Mouse (Mus musculus) ES-CJ7 (cell line): ENCODE measurements around the gene Pld1.
"Not testable (repeated sequence)": the region's sequence is repeated elsewhere in the genome, so short reads cannot be mapped to it uniquely, and the experiment has no call there.

Experiments used
- DNase-seq: peaks from one replicate; pipeline ENCODE4 v3.0.0; 2011; ENCODE audit warnings: low read depth, low spot score

Pld1 gene

DNA sequence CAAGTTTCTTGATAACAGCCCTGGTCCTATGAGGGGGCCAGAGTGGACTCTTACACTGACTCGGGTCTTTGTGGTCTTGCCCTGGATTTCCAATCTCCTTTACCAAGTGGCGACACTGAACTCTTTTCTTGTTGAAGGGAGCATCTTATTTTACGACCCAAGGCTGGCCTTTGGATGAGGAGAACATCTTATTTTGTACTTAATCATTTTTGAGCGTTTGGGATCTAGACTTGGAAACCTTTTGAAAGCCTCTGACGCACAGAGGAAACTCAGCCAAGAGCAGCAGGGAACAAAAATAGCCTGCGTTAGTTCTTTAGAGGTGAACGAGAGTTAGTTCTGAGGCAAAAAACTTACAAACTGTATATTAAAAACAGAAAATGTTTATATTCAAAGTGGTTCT is 4.5 kb downstream of the Pld1 start:
- DNase-seq, result no peak

DNA sequence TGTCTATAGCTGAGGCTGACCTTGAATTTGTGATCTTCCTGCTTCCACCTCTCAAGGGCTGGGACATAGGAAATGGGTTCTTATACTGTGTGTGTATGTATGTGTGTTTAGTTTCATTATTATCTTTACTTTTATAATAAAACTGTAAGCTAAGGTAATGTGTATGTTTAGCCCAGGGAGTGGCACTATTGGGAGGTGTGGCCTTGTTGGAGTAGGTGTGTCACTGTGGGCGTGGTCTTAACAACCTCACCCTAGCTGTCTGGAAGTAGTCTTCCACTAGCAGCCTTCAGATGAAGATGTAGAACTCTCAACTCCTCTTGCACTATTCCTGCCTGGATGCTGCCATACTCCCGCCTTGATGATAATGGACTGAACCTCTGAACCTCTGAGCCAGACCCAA is 6.9 kb downstream of the Pld1 start:
- DNase-seq, result not testable (repeated sequence)

DNA sequence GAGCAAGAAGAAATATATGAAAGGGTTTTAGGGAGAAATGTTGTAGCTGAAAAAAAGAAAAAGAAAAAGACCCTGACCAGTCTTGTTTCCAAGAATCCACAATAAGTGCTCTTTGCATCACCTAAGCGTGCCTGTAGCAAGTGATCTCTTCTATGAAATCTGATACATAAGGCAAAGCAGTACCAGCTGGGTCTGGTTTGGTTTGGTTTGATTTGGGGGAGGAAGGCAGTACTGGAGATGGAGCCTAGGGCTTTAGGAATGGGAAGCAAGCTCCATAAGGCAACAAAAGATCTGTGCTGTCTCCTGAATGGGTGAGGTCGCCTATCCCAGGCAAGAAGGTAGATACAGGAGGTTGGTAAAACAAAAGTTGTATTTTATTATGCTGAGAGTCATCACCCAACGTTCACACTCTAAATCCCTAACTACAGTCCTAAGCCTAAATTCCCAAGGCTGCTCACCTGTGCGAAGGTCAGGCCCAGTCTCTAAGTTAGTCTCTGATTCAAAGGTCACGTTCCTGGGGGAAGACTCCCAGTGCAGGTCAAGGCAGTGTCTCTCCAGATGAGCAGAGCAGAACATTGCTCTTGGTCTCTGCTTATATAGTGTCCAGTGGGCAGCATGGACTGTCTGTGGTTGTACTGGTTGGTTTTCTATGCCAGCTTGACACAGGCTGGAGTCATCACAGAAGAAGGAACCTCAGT is 10.8 kb downstream of the Pld1 start:
- DNase-seq, result no peak

DNA sequence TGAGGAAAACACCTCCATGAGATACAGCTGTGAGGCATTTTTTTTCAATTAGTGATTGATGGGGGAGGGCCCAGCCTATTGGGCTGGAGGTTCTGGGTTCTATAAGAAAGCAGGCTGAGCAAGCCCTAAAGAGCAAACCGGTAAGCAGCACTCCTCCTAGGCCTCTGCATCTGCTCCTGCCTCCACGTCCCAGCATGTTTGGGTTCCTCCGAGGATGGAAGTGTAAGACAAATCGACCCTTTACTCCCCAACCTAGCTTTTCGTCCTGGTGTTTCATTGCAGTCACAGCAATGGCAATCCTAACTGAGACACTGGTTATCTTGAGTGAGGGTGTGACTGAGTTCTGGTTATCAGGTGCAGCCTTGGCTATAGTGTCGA is 11.4 kb downstream of the Pld1 start:
- DNase-seq, result no peak

DNA sequence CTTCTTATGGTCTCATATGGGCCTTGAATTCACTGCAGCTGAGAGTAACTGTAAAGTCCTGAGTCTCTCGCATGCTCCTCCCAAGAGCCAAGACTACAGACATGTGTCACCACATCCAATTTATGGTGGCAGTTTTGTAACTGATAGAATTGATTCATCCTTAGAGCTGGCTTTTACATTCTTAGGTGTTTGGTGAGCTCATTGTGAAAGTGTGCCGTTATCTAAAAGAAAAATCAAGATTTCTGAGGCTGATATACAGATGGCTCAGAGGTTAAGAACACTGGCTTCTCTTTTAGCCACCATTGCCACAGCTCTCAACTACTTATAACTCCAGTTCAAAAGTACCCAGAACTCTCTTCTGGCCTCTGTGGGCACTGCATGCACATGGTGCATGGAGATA is 12.2 kb downstream of the Pld1 start:
- no peak for DNase-seq

DNA sequence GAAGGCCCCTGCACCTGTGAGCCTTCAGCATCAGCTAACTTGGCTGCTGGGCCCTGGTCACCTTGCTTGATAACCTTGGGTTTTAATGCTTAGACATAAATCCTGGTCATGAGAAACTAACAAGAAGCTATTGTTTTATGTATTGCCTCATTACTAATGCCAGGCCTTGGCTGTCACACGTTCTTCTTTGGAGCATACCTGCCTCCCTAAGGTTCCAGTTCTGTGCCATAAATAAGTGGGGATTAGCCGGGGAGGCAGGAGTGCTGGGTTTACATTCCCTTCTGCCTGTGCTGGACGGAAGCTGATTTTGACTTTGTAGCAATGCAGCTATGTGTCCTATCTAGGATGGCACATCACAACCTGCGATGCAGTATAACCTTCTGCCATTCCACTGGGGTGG is 13.2 kb downstream of the Pld1 start:
- DNase-seq, result no peak

DNA sequence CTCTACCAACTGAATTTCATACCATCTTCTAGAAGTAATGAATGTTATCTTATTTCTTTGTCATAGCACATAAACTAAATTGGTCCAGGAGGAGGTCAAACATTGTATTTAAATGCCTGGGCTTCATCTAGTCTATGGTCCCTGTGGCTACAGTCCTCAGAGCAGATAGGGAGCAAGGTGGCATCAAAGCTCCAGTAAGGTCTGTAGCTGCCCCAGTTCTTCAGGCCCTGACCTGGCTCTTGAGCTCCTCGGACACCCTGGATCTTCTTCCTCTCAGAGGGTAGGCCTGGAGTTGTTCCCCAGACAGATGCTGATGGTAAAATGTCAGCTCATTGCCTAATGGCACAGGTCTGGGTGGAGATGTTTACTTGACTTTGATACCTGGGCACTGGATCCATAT is 17.5 kb downstream of the Pld1 start:
- DNase-seq, result no peak

DNA sequence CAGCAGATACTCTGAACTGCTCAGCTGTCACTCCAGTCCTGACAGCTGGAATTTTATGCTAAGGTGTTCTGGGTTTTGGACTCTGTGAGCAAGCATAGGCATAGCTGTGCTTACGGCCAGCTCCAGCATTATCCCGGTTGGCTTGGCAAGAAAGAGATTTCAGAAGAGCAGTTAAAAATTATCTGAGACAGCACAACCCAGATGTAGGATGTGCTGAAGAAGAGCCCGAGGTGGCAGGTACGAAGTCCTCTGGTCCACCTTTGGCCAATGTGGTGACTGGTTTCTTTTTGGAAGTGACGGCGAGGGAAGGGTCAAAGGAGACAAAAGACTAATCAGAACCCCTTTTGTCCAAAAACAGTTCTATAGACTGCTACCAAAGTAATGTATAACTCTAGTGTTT is 20.7 kb downstream of the Pld1 start:
- DNase-seq, result no peak

DNA sequence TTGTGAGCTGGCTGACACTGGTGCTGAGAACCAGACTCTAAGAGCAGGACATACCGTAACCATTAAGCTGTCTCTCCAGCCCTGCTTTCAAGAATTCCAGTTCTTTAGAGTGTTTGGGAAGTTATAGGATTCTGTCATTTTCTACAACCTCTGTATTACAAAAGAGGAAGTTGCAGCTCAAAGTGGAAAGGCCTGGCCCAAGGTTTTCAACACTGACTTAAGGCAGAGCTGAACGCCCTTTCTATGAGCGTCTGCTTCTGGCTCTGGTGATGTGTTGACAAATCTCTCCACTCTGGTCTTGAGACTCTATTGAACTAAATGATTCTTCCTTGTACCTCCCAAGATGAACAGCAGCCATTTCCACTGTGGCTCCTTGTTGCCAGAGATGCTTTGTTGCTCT is 22.7 kb downstream of the Pld1 start:
- DNase-seq, result no peak

DNA sequence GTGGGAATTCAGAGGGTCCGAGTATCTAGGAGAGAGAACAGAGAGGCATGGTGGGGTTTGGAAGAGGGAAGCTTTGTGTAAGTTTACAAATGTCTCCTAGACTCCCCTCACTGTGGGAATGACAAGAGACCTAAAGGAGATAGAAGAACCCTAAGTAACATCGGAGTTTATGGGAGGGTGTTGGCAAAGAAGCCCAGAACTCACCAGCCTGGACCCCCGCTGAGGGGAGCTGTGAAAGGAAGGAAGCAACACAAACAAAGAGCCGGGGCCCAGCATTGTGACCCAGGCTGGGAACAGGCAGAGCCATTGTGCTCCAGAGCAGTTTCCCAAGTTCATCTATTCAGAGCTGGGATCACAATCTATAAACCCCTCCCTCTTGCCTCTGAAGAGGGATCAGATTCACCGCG is 25.3 kb downstream of the Pld1 start:
- DNase-seq, result peak; percentile 44

DNA sequence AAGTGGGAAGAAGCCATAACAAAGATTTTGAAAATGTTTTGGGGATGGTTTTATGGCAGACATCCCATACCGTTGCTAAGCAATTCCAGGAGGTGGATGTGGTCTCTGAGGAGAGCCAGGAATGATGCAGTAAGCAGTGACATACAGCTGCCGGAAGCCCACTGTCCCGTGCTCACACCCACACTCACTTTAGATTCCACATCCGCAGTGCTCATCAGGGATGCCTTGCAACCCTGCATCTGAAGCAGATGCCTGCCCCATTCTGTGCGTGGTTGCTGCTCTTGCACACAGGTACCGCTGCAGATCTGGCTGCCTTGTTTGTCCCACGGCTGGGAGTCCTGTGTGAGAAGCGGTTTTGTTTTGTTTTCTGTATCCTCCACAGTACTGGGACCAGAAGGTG is 30.2 kb downstream of the Pld1 start:
- DNase-seq, result no peak

DNA sequence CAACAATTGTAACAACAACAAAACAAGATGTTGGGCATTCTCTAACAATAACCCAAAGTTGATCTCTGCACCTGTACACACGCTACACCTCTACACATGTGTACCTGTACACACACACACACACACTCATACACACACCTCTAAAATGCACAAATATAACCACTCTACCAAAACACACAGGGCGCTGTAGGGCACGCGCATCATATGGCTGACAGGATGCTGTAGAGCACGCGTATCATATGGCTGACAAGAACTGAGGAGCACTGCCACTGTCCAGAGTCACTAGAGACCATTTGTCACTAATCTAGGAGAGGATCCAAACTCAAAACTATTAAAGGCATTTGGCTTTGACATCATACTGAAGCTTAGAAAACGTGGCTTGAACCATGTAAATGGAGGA is 35.4 kb downstream of the Pld1 start:
- no peak for DNase-seq

DNA sequence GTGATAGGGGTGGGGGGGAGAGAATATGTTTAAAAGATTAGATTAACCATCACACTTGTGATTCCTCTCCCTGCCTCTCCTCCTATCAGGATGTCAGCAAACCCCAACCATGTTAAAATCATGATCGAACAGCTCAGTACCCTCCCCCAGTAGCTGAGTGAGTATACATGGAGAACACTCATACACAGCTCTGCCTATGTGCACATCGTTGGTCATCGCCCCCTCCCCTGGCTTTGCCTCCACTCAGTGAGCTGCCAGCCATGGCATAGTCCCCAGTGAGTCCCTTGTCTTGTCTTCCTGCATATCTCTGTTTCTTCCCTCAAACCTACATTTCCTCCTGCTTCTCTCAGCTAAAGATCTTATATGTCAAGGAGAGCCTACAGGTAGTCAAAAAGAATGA is 36.5 kb downstream of the Pld1 start:
- DNase-seq, result no peak

DNA sequence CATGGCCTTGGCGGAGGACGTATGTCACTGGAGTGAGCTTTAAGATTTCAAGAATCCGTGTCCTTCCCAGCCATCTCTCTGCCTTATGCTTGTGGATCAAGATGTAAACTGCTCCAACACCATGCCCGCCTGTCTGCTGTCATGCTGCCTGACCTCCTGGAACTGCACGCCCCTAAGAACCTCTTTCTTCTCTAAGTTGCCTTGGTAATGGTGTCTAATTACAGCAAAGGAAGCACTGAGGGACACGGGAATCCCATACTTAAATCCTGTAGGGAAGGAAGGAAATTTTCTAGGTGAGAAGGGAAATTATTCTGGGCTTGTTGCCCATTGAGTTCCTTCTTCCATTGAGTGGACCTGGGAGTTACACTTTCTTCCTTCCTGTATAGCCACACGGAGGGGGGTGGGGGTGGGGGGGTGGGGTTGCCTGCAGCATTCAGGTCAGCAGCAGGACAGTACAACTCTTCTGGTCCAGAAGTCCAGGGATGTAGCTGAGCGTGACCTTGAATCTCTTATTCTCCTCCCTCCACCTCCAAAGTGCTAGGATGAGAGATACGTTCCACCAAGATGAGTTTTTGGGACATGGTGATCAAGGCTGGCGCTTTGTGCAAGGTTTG is 38.5 kb downstream of the Pld1 start:
- no peak for DNase-seq

DNA sequence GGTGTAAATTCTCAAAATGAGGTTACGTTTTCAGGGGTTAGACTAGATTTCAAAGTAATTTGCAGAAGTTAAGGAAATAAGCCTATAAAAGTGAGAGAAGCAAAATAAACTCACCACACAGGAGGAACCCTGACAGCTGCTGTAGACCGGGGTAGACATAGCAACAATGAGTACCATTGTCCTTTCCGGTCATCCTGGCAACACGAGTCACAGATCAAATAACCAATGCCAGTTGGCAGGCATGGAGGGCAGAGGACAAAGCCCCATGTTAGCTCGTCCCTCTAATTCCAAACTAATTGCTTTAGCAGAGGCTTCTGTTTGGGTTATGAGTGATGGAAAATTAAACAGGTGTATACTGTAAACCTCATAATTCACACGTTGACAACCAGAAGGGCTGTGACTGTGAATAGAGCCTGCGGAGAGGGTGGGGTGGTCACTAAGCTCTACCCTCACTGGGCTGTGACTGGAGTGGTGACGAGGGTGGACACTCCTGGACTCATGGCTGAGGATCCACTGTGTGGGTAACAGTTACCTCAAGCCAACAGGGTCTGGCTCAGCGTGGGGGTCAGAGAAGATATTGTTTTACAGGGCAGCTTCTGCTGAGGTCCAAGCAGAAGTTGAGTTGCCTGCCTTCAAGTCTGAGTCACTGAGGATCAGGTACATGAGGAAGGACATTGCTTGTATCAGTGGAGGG is 39.7 kb downstream of the Pld1 start:
- no peak for DNase-seq

DNA sequence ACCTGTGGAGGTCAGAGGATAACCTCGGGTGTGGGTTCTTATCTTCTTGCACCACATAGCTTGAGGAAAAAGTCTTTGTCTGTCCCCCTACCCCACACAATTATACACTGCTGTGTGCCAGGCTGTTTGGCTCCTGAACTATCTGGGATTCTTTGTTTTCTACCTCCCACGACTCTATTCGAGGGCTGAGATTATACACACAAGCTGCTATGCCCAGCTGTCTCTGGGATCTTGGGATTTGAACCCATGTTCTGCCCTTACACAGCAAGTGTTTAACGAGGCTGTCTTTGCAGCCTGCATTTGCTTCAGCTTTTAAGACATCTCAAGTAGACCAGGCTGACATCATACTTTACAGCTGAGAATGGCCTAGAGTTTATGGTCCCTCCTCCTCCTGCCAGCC is 43.1 kb downstream of the Pld1 start:
- DNase-seq, result no peak

DNA sequence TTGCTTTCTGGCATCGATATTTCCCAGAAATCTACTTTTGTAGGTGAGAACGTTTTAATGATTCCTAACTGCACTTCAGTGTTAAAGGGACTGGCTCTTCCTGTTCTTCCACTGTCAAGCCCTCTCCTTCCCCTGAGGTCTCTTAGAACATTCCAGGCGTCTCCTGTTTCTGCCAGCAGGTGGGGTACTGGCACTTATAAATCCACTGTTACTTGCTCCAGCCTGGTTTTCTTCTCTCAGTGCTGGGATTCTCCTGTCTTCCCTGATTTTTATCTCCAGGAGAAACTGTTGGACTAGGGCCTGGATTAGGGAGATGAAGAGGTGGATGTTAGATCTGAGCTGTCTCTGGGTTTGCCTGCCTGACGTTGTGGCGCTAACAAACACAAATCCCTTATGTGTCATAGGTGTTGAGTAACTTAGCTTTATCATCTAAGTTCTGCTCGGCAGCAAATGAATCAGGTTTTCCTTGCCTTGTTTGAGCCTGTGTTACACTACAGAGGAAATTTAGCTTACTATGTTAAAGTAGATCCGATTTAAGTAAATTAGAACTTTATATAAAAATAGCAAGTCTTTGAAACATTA is 44.0 kb downstream of the Pld1 start:
- DNase-seq, result peak; percentile 72

DNA sequence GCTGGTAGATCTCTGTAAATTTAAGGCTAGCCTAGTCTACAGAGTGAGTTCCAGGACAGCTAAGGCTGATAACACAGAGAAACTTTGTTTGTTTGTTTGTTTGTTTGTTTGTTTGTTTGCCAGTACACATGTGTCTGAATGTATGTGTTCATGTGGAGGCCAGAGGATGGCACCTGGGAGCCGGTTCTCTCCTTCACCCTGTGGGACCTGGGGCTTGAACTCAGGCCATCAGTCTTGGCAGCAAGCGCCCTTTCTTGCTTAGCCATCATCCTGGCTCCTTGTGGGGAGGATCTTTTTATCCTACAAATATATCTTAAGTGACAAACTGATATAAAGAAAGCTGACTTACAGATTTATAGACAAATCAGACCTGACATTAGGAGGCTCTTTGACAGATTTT is 44.8 kb downstream of the Pld1 start:
- no peak for DNase-seq

DNA sequence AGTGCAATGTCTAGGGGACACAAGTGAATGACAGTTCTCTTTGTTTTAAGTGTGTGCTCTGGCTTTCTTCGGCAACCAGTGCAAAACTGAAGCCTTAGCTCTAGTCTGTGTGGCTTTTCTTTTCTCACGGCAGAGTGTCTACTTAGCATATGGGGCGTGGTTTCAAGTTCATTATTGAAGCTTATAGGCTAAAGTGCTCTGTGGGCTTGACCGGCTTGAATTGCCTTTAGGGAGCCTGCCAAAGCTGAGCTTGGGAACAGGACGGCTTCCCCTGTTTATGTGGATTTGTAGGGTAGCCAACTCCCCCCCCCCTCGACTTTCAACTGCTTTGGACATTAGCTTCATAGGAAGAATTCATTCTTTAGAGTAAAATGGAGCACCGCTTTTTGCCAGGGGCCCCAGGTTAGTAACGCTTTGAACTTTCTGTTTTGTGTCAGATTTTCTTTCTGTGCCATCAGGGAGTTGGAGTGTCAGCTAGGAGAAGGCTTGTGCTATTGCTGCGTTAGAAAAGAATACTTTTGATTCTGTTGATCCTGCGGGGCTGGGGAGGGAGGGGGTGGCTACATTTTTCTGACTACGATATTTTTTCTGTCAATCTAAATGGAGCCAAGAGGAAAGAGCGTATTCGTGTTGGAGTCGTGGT is 45.6 kb downstream of the Pld1 start:
- DNase-seq, result peak; percentile 67

DNA sequence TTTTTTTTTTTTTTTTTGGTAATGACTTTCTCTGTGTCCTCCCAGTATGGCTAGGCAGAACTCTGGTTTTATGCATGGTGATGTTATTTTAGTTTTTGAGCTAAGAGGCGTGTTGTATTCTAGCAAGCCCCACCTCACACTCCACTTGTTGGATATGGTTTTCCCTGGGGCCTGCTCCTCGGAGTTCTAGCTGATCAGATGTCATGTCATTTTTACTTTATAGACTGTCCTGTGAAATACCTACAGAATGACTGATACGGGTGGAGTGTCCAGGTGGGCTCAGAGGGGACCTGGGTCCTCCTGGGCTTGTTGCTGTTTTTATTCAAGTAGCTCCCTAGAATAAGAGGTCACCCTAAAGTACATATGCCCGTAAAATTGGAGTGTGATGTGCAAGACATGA is 46.1 kb downstream of the Pld1 start:
- no peak for DNase-seq

DNA sequence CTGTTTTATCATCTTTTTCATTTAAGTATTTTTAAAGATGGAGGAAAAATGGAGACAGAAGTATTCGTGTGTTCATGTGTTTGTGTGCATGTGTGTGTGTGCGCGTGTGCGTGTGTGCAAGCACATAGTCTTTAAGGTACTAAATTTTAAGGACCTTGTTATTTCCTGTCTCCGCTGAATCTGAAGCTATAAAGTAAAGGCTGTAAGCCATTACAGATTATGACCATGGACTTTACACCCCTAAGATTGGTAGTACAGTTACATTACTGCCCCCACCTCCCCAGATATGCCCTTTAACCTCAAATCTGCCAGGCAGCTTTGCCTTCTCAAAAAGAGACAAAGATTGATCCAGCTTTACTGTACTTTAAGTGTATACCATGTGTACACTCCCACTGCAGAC is 46.8 kb downstream of the Pld1 start:
- DNase-seq, result no peak

DNA sequence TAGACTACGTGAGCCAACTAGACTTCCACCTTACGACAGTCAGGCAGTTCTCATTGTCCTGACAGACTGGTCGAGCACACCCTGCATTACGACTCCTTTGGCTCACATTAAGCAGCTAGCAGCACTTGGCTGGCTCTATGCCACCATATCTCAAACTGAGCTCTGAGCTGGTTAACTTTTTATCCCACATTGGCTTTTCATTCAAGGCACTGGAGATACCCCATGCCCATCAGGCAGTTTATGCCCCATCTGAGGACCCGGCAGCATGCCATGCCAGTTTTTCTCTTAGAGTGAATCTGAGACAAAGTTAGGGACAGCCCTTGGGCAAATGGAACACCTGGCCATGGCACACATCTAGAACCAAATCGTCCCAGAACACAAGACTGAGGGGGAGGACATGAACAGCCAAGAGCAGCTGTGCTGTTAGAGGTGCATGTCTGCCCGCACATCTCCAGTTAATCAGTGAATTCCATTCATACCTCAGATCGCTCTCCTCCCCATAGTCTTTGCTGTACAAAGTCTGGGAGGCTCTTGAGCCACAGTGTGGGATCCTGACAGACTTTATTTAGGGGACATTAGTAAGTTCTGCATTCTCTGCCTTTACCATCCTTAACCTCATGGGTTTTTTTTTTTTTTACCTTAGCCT is 49.5 kb downstream of the Pld1 start:
- no peak for DNase-seq
